In the genomic region with DNA sequence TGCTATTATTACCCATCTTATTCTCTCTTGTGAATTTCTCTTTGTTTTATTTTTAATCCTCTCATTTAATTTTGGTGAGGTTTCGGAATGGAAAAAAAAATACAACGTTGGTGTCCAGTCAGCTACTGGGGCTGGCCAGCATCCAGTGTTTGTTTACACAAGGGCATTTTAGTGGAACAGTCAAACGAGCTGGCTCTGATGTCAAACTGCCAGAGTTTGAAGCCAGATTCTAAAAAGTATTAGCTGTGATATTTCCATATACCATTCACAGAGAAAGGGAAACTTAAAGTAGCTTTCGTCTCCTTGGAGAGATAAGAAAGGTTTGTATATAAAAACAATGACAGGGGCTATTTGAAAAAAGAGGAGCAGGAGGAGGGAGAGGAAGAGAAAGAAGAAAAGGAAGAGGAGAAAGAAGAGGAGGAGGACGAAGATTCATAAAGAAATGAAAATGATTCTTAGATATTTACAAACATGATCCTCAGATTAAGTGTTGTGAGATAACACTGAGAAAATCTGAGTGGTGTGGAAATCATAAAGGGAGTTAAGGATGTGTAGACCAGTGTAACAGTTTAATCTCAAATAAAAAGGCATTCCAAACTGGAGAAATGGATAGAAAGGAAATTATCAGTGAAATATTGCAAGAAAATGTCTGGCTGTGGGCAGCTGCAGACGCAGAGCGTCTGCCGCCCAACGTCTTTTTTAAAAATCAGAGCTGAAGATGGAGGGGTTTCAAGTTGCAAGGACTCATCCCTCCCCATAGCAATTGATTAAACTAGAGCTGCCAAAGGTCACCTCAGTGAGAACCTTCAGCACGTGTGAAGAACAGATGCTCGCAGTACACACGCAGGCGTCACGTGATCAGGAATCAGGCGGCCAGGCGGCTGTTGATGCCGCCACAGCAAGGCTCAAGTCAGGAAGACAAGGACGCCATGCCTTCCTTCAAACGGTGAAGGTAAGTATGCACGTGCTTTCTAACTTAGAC, we compare ENCODE assay signal across 12 mouse cellular contexts.
DNase-seq lines count a peak whose midpoint lies in the region; ATAC-seq lines count a peak whose summit lies in the region.
"Had no signal": no experiment of that assay in that cellular context is flagged by ENCODE, and none has a peak within 500 bp of the region (broad histone marks: within the 10 kb centered on the region; RNA-seq: fewer than 3 reads in every experiment).

No protein-coding gene starts in this region.

- 79% methylated on average over 20 of the region's 20 CpGs for WGBS in neural tube, embryonic 15.5 days
- 63% methylated on average over 20 of the region's 20 CpGs for WGBS in limb, embryonic 10.5 days

- no peak for ATAC-seq in neural tube, embryonic 15.5 days (ENCODE audit: low FRiP score)
- no peak for ATAC-seq in granulocyte monocyte progenitor cell, adult 5-6 weeks (replicated peaks; ENCODE audit: poor library complexity, severe bottlenecking)

- H3K4me1 ChIP-seq in neural tube, embryonic 15.5 days, result no peaks in the 10 kb centered on the region
- peaks cover 7% of the 10 kb centered on the region; the same call in 1 of the 2 replicates for H3K4me1 ChIP-seq in limb, embryonic 10.5 days
- H3K4me1 ChIP-seq: midbrain, embryonic 10.5 days had no signal

- no peaks in the 10 kb centered on the region for H3K36me3 ChIP-seq in neural tube, embryonic 15.5 days
- no peaks in the 10 kb centered on the region for H3K36me3 ChIP-seq in limb, embryonic 10.5 days
- H3K36me3 ChIP-seq: G1E; limb, embryonic 13.5 days; midbrain, embryonic 10.5 days; neural tube, embryonic 12.5 days had no signal

- H3K9ac ChIP-seq in neural tube, embryonic 15.5 days (replicated peaks), result no peak overlapping the region
- H3K9ac ChIP-seq: limb, embryonic 13.5 days; neural tube, embryonic 12.5 days had no signal

- H3K4me3 ChIP-seq in neural tube, embryonic 15.5 days (replicated peaks), result no peak overlapping the region
- no peak overlapping the region for H3K4me3 ChIP-seq in limb, embryonic 10.5 days
- H3K4me3 ChIP-seq: limb, embryonic 13.5 days; midbrain, embryonic 10.5 days; neural tube, embryonic 12.5 days had no signal

- no peaks in the 10 kb centered on the region for H3K9me3 ChIP-seq in neural tube, embryonic 15.5 days (replicated peaks)
- no peaks in the 10 kb centered on the region for H3K9me3 ChIP-seq in limb, embryonic 10.5 days (replicated peaks)
- H3K9me3 ChIP-seq: limb, embryonic 13.5 days; midbrain, embryonic 10.5 days; neural tube, embryonic 12.5 days had no signal

- DNase-seq in neural tube, embryonic 10.5 days (ENCODE audit: extremely low spot score, low spot score), result peak; percentile 36
- peak; percentile 36 for DNase-seq in forelimb bud, embryonic 11.5 days (ENCODE audit: low read depth, low spot score)
- peak; percentile 46 for DNase-seq in limb, embryonic 10.5 days (ENCODE audit: low spot score)
- DNase-seq in yolk sac, embryonic 10.5 days (ENCODE audit: low spot score), result peak; percentile 22
- DNase-seq in MN1 (ENCODE audit: low spot score), result no peak
- DNase-seq: heart, postnatal 36 days had no signal

- H3K27ac ChIP-seq in neural tube, embryonic 15.5 days (replicated peaks), result no peak overlapping the region
- no peak overlapping the region for H3K27ac ChIP-seq in limb, embryonic 10.5 days
- H3K27ac ChIP-seq: limb, embryonic 13.5 days; midbrain, embryonic 10.5 days; neural tube, embryonic 12.5 days had no signal

- no peak overlapping the region for H3K4me2 ChIP-seq in neural tube, embryonic 15.5 days
- H3K4me2 ChIP-seq: limb, embryonic 13.5 days; neural tube, embryonic 12.5 days had no signal

- H3K27me3 ChIP-seq in neural tube, embryonic 15.5 days (replicated peaks), result no peaks in the 10 kb centered on the region
- H3K27me3 ChIP-seq in limb, embryonic 10.5 days (ENCODE audit: low read depth, poor library complexity, severe bottlenecking), result no peaks in the 10 kb centered on the region
- H3K27me3 ChIP-seq: limb, embryonic 13.5 days; neural tube, embryonic 12.5 days had no signal
